Mouse (Mus musculus) testis, adult 2 months (tissue): ENCODE measurements around the gene Olfr1359. TPM values are rescaled to one million over a fixed set of nuclear protein-coding genes. Genes with fewer than 3 reads are reported as not detected.
"Not testable (repeated sequence)": the region's sequence is repeated elsewhere in the genome, so short reads cannot be mapped to it uniquely, and the experiment has no call there.

ENCODE experiments used
- H3K27ac ChIP-seq: fragments of 200-500 bp; 2 replicates; pipeline ENCODE4 v1.5.1; 2012; ENCODE audit warnings: low read depth, low read length; ENCODE audit not compliant: control insufficient read depth, insufficient read depth
- H3K27me3 ChIP-seq: fragments of 200-500 bp; 2 replicates; pipeline ENCODE4 v1.6.1; 2012; ENCODE audit warnings: mild to moderate bottlenecking, low read length, moderate library complexity; ENCODE audit not compliant: control insufficient read depth, insufficient read depth
- H3K36me3 ChIP-seq: fragments of 200-500 bp; 2 replicates; pipeline ENCODE4 v1.6.1; 2012; ENCODE audit warnings: mild to moderate bottlenecking, low read length; ENCODE audit not compliant: control insufficient read depth, insufficient read depth
- H3K4me1 ChIP-seq: fragments of 200-500 bp; 2 replicates; pipeline ENCODE4 v1.6.1; 2012; ENCODE audit warnings: low read length; ENCODE audit not compliant: control insufficient read depth, insufficient read depth
- H3K4me3 ChIP-seq: fragments of 200-500 bp; 2 replicates; pipeline ENCODE4 v1.5.1; 2012; ENCODE audit warnings: low read depth, mild to moderate bottlenecking, low read length, moderate library complexity, mixed read lengths; ENCODE audit not compliant: control insufficient read depth
- CTCF ChIP-seq: fragments of 200-500 bp; IDR thresholded peaks from 2 replicates; pipeline ENCODE4 v1.5.1; 2012; ENCODE audit warnings: low read depth, mild to moderate bottlenecking, inconsistent platforms, low read length, moderate library complexity; ENCODE audit not compliant: control insufficient read depth, insufficient read depth, insufficient replicate concordance
- POLR2A ChIP-seq: fragments of 200-500 bp; IDR thresholded peaks from 2 replicates; pipeline ENCODE4 v1.6.1; 2012; ENCODE audit warnings: low read depth, mild to moderate bottlenecking, inconsistent platforms, low read length, moderate library complexity; ENCODE audit not compliant: control insufficient read depth
- polyA plus RNA-seq: library from polyadenylated mRNA; depleted of rRNA; stranded (reverse); fragments of >200 nt; gene quantifications from 2 replicates; pipeline ENCODE4 v1.2.3, GENCODE M21; 2012

The Olfr1359 gene
- polyA plus RNA-seq, 1 experiment: 0.38 TPM

DNA sequence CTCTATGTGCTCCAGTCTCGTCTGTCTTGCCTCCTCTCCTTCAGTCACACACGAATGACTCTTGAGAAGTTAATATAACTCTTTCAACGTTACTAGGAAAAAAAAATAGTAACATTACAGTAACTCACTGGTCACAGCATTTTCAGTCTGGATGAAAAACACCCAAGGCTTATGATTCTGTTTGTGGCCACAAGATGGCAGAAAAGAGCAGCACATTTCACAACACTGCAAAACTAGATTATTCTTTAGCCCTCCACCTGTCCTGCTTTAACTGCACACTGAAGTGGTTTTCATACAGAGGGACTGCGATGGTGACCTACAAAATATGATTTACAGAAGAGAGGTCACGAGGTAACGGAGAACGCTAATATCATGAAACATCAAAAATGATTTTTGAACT is 16.8 kb downstream of the Olfr1359 start:
- H3K4me3 ChIP-seq: no peak overlapping the region
- TF ChIP-seq CTCF: no peak
- no peak for TF ChIP-seq POLR2A
- peaks cover 8% of the 10 kb centered on the region for H3K4me1 ChIP-seq
- no peak overlapping the region for H3K27ac ChIP-seq
- no peaks in the 10 kb centered on the region for H3K27me3 ChIP-seq
- no peaks in the 10 kb centered on the region for H3K36me3 ChIP-seq

DNA sequence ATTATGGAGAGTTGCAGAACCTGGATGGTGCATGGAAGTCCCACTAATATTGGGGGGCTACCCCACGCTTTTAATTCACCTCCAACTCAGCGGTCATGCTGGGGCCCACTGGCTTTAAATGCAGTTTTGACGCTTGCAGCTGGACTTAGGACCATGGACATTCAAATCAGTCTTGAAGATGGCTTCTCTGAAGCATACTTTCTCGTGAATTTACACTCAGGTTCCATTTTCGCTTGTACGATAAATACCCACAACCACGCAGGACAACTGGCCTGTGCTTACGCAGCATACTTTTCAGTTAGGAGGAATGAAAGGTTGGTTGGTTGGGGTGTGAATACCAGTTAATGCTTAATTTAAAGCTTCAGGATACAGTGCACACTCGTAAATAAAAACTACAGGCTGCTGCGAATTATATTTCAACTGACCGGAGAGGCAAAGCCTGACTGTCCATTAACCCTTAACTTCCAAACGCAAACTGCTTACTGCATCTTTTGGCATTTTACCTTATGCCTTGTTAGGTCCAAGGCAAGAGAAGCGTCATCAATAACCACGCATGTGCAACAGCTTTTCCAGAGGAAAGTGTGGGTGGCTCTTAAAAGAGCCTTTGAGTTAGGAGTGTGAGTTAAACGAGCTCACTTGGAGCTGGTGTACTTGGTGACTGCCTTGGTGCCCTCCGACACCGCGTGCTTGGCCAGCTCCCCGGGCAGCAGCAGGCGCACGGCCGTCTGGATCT is 17.4 kb downstream of the Olfr1359 start:
- peaks cover 8% of the 10 kb centered on the region for H3K4me1 ChIP-seq
- no peaks in the 10 kb centered on the region for H3K27me3 ChIP-seq
- TF ChIP-seq CTCF (no peak), POLR2A (no peak)
- peak overlapping the region; percentile 42; the same call in 1 of the 2 replicates for H3K4me3 ChIP-seq
- H3K36me3 ChIP-seq: no peaks in the 10 kb centered on the region
- peak overlapping the region; percentile 65 for H3K27ac ChIP-seq

DNA sequence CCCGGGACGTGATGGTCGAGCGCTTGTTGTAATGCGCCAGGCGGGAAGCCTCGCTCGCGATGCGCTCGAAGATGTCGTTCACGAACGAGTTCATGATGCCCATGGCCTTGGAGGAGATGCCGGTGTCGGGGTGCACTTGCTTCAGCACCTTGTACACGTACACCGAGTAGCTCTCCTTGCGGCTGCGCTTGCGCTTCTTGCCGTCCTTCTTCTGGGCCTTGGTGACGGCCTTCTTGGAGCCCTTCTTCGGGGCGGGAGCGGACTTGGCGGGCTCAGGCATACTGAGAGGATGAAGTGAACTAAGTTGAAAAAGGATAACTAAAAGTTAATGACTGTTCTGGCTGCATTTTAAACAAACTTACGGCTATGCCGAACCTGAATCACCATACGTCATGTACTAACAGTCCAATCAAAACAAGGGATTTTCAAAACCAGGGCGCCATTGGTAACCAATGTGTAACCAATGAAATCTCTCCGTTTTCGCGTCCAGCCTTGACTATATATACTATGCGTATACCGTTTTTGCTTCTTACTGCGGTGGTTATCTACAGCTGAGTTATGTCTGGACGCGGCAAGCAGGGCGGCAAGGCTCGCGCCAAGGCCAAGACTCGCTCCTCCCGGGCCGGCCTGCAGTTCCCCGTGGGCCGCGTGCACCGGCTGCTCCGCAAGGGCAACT is 18.1 kb downstream of the Olfr1359 start, which contains the start of the genes Hist1h2bl and Hist1h2ai:
Gene Hist1h2bl (minus strand): TSS at position 280 of the 676 bp plus-strand sequence.
Gene Hist1h2ai (plus strand): TSS at position 559 of the 676 bp plus-strand sequence.
- peak within 1 kb of the TSS; percentile 61 for H3K4me3 ChIP-seq
- peak; percentile 52; the same call in 1 of the 2 replicates for TF ChIP-seq POLR2A

DNA sequence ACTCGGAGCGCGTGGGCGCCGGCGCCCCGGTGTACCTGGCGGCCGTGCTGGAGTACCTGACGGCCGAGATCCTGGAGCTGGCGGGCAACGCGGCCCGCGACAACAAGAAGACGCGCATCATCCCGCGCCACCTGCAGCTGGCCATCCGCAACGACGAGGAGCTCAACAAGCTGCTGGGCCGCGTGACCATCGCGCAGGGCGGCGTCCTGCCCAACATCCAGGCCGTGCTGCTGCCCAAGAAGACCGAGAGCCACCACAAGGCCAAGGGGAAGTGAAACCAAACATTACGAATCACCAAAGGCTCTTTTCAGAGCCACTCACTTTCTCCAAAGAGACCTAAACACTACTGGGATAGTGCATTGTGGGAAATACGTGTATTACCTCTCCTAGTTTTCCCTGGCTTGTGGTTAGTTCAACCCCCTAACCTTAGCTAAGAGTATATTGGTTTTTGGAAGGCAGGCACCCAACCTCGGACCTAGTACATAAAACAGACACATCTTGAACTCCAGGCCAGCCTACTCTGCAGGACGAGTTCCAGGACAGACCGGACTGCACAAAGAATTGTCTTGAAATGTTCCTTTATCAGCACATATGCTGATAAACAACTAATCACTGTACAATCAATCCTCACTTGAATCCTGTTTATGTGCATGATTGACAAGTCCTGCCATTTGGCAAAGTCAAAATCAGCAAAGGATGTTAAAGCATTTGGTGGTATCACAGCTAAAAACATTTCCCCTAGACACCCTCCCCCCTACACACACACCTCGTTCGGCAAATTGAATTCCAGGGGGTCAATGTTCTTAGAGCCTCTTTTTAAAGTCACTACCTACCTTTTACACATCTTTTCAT is 18.9 kb downstream of the Olfr1359 start:
- H3K27me3 ChIP-seq, H3K4me1 ChIP-seq, H3K36me3 ChIP-seq: not testable (repeated sequence)
- peak overlapping the region; percentile 36 for H3K27ac ChIP-seq
- peak overlapping the region; percentile 50 for H3K4me3 ChIP-seq

More for the DNA sequence above, 18.1 kb downstream of the Olfr1359 start, which contains the start of the genes Hist1h2bl and Hist1h2ai:
- H3K36me3 ChIP-seq, H3K4me1 ChIP-seq, H3K27me3 ChIP-seq: not testable (repeated sequence)
- peak within 1 kb of the TSS; percentile 65 for H3K27ac ChIP-seq

DNA sequence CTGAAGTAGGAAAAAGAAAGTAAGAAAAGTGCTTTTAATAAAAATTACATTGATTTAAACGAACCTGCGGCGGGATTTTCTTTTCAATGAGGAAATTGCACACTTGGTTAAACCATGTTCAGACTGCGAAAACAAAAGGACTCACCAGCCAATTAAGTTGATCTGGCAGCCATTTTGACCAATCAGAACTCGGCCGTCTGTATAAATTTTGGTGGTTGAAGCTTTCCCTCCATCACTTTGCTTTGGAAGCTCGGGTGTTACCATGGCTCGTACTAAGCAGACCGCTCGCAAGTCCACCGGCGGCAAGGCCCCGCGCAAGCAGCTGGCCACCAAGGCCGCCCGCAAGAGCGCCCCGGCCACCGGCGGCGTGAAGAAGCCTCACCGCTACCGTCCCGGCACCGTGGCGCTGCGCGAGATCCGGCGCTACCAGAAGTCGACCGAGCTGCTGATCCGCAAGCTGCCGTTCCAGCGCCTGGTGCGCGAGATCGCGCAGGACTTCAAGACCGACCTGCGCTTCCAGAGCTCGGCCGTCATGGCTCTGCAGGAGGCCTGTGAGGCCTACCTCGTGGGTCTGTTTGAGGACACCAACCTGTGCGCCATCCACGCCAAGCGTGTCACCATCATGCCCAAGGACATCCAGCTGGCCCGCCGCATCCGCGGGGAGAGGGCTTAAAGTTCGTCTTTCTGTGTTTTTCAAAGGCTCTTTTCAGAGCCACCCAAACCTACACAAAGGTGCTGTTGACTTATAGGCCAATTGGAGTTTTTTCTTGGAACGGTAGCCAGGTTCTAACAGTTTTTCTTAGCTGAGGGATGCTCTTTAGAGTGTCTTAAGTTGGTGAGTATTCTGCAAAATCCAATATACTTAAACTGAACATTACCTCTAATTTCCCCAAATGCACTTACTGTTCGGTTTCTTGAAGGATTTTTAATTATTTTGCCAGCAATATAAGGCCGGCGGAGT is 19.8 kb downstream of the Olfr1359 start, which contains the start of gene Hist1h3h:
Gene Hist1h3h (plus strand): TSS at position 263 of the 961 bp plus-strand sequence.
- H3K4me1 ChIP-seq, H3K36me3 ChIP-seq, H3K27me3 ChIP-seq: not testable (repeated sequence)
- peak within 1 kb of the TSS; percentile 66 for H3K27ac ChIP-seq
- H3K4me3 ChIP-seq: peak within 1 kb of the TSS; percentile 50

DNA sequence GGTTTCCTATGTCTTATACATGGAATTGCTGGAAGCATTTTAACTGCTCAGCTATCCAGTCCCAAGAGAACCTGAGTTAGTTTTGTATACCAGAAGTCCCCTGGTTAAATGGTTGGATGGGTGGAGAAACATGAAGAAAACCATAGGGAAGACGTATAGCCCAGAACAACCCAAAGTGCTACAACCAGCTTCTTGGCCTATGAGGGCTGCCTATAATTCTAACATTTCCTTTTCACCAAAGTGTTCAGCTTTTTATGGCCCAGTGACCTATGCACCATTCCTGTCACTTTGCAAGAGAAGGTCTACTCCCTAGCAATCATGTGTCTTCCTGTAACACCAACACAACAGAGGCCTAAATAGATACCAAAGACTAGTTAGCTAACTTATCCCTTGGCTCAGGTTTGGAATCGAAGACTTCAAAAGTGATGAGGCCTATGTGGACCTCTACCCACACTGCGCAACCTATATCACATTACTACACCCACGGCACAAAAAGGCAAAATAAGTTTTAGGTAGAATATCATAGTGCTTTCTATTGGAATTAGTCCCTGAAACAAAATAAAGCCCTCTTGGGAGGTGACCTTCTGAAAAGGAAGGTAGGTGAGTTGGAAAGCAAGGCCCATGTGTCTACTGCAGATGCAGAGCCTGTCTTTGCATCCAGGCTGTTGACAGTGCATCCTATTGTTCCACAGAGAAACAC is 20.6 kb downstream of the Olfr1359 start:
- Histone ChIP-seq H3K27me3 (no peaks in the 10 kb centered on the region), H3K4me1 (peaks cover 9% of the 10 kb centered on the region), H3K27ac (peak overlapping the region; percentile 44; the same call in 1 of the 2 replicates), H3K4me3 (no peak overlapping the region), H3K36me3 (no peaks in the 10 kb centered on the region)
- no peak for TF ChIP-seq CTCF
- no peak for TF ChIP-seq POLR2A

DNA sequence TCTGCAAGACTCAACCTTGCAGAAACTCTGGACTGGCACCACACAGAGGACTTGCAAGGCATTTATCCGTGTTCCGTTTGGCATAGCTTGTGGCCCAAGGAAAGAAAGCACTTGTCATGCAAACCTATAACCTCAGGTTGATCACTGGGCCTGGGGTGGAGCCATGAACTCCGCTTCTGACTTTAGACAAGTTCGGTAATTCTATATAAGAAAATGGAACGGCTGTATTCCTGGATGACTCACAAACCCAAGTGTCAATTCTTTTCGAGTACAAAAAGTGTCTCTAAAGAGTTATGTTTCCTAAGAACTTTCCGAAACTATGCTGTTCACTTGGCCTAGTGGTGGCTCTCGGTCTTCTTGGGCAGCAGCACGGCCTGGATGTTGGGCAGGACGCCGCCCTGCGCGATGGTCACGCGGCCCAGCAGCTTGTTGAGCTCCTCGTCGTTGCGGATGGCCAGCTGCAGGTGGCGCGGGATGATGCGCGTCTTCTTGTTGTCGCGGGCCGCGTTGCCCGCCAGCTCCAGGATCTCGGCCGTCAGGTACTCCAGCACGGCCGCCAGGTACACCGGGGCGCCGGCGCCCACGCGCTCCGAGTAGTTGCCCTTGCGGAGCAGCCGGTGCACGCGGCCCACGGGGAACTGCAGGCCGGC is 23.3 kb downstream of the Olfr1359 start:
- Histone ChIP-seq H3K4me3 (peak overlapping the region; percentile 39), H3K27ac (peak overlapping the region; percentile 69; the same call in 1 of the 2 replicates)
- not testable (repeated sequence) for H3K27me3 ChIP-seq, H3K4me1 ChIP-seq, H3K36me3 ChIP-seq
